Mouse (Mus musculus) mouse embryonic stem cell (cell line): ENCODE measurements at regions not wholly inside any gene's neighbourhood (a gene's known extent, or its start where the extent isn't known, plus 50 kb on each side); places are given as distances from the start of the nearest gene placed in this dataset.
"Not testable (repeated sequence)": the region's sequence is repeated elsewhere in the genome, so short reads cannot be mapped to it uniquely, and the experiment has no call there.

Experiments
- in situ Hi-C, 2 experiments: fragments of 300-500 bp; cut with MboI; formaldehyde crosslinking; loops; 1 replicate in 1 of 2; 3 replicates in 1 of 2; pipeline ENCODE4 v1.14.3; 2019 to 2020; ENCODE audit warnings: low sequenced_read_pairs in 2 of 2, low pct_unique_long_range_greater_than_20kb in 1 of 2, mixed read lengths in 1 of 2; ENCODE audit not compliant: unreplicated experiment in 1 of 2

GRCm38 (mm10) chr1:88800411-88800810 lies 98.4 kb upstream of the Arl4c start:
- in situ Hi-C loops: no loop called here

- in situ Hi-C loops: not testable (repeated sequence)
Observed at GRCm38 (mm10) chr1:88801151-88801550, 99.1 kb upstream of the Arl4c start.

GRCm38 (mm10) chr1:88806960-88807359 lies 104.9 kb upstream of the Arl4c start:
- in situ Hi-C loops: no loop called here

- in situ Hi-C loops: no loop called here
Observed at GRCm38 (mm10) chr1:88807901-88808300, 105.9 kb upstream of the Arl4c start.

- in situ Hi-C loops: no loop called here
Observed at GRCm38 (mm10) chr1:88808508-88808907, 106.5 kb upstream of the Arl4c start.

- in situ Hi-C loops: no loop called here
Observed at GRCm38 (mm10) chr1:88809756-88810155, 107.7 kb upstream of the Arl4c start.

GRCm38 (mm10) chr1:88813200-88813599 lies 111.2 kb upstream of the Arl4c start:
- in situ Hi-C loops: no loop called here

GRCm38 (mm10) chr1:88816376-88816945 lies 114.4 kb upstream of the Arl4c start:
- in situ Hi-C loops: no loop called here

- in situ Hi-C loops: no loop called here
Observed at GRCm38 (mm10) chr1:88825215-88825614, 123.2 kb upstream of the Arl4c start.

- in situ Hi-C loops: no loop called here
Observed at GRCm38 (mm10) chr1:88838661-88839274, 136.7 kb upstream of the Arl4c start.

GRCm38 (mm10) chr1:88839407-88839976 lies 137.5 kb upstream of the Arl4c start:
- in situ Hi-C loops: no loop called here

- in situ Hi-C loops: no loop called here
Observed at GRCm38 (mm10) chr1:88839977-88840628, 138.1 kb upstream of the Arl4c start.

- in situ Hi-C loops: no loop called here
Observed at GRCm38 (mm10) chr1:88840991-88841592, 139.1 kb upstream of the Arl4c start.

- in situ Hi-C loops: no loop called here
Observed at GRCm38 (mm10) chr1:88847333-88848091, 145.5 kb upstream of the Arl4c start.

GRCm38 (mm10) chr1:88848246-88848645 lies 146.2 kb upstream of the Arl4c start:
- in situ Hi-C loops: no loop called here

- in situ Hi-C loops: no loop called here
Observed at GRCm38 (mm10) chr1:88849421-88849820, 147.4 kb upstream of the Arl4c start.

GRCm38 (mm10) chr1:88851931-88852330 lies 149.9 kb upstream of the Arl4c start:
- in situ Hi-C loops: no loop called here

GRCm38 (mm10) chr1:88860871-88861589 lies 159.0 kb upstream of the Arl4c start:
- in situ Hi-C loops: no loop called here
